Mouse (Mus musculus) liver, embryonic 14.5 days (tissue): Measurements from ENCODE around the gene Inpp4b.

Source experiments
- CTCF ChIP-seq: IDR thresholded peaks from 2 replicates; pipeline ENCODE4 v1.5.1; 2016; ENCODE audit warnings: antibody characterized with exemption, low read depth, control low read depth
- EP300 ChIP-seq: IDR thresholded peaks from 2 replicates; pipeline ENCODE4 v1.6.1; 2016; ENCODE audit warnings: antibody characterized with exemption, low read depth

- no peak for TF ChIP-seq CTCF
- TF ChIP-seq EP300 = no peak
Measured at GRCm38 (mm10) chr8:81614605-81615004, 272.2 kb downstream of the Inpp4b start.
